Mouse (Mus musculus) forebrain, embryonic 11.5 days (tissue): ENCODE measurements at regions not wholly inside any gene's neighbourhood (a gene's known extent, or its start where the extent isn't known, plus 50 kb on each side); places are given as distances from the start of the nearest gene placed in this dataset.

ENCODE experiments used
- ATAC-seq: fragments of 200-750 bp; cut with Nextera tagmentation; replicated peaks from 2 replicates; pipeline ENCODE4 v1.8.0; 2017; ENCODE audit warnings: moderate TSS enrichment; ENCODE audit not compliant: low FRiP score
- DNase-seq: peaks from one replicate; pipeline ENCODE4 v3.0.0-alpha.2; 2017; ENCODE audit warnings: low spot score
- H3K27ac ChIP-seq: fragments of 300-500 bp; sonication (generic); 2 replicates; pipeline ENCODE4 v1.5.1; 2014; ENCODE audit warnings: low read depth, low read length
- H3K27me3 ChIP-seq: fragments of 300-500 bp; sonication (generic); 2 replicates; pipeline ENCODE4 v1.6.1; 2014; ENCODE audit warnings: mild to moderate bottlenecking, low read length, mixed read lengths; ENCODE audit not compliant: control insufficient read depth, insufficient read depth
- H3K36me3 ChIP-seq: fragments of 300-500 bp; sonication (generic); 2 replicates; pipeline ENCODE4 v1.6.1; 2014; ENCODE audit warnings: mild to moderate bottlenecking, low read length, moderate library complexity, mixed read lengths; ENCODE audit not compliant: control insufficient read depth, insufficient read depth
- H3K4me1 ChIP-seq: fragments of 300-500 bp; sonication (generic); replicated peaks from 2 replicates; pipeline ENCODE4 v1.6.1; 2014; ENCODE audit warnings: low read length, mixed read lengths; ENCODE audit not compliant: control insufficient read depth, insufficient read depth
- H3K4me2 ChIP-seq: fragments of 300-500 bp; sonication (generic); 2 replicates; pipeline ENCODE4 v1.6.1; 2014; ENCODE audit warnings: low read depth, mild to moderate bottlenecking, low read length, moderate library complexity, mixed read lengths; ENCODE audit not compliant: severe bottlenecking
- H3K4me3 ChIP-seq: fragments of 300-500 bp; sonication (generic); 2 replicates; pipeline ENCODE4 v1.5.1; 2014; ENCODE audit warnings: low read depth, low read length
- H3K9ac ChIP-seq: fragments of 300-500 bp; sonication (generic); 2 replicates; pipeline ENCODE4 v1.6.1; 2014; ENCODE audit warnings: low read length
- H3K9me3 ChIP-seq: fragments of 300-500 bp; sonication (generic); 2 replicates; pipeline ENCODE4 v1.6.1; 2016; ENCODE audit warnings: low read length, mixed read lengths; ENCODE audit not compliant: control insufficient read depth
- WGBS: fragments of 180-500 bp; shearing (Covaris S2); extraction: QIAGEN DNeasy Blood & Tissue Kit; methylation state at CpG from one replicate; pipeline ENCODE4 v1.1.7; 2014; 5-methylcytosine and 5-hydroxymethylcytosine counted together

DNA sequence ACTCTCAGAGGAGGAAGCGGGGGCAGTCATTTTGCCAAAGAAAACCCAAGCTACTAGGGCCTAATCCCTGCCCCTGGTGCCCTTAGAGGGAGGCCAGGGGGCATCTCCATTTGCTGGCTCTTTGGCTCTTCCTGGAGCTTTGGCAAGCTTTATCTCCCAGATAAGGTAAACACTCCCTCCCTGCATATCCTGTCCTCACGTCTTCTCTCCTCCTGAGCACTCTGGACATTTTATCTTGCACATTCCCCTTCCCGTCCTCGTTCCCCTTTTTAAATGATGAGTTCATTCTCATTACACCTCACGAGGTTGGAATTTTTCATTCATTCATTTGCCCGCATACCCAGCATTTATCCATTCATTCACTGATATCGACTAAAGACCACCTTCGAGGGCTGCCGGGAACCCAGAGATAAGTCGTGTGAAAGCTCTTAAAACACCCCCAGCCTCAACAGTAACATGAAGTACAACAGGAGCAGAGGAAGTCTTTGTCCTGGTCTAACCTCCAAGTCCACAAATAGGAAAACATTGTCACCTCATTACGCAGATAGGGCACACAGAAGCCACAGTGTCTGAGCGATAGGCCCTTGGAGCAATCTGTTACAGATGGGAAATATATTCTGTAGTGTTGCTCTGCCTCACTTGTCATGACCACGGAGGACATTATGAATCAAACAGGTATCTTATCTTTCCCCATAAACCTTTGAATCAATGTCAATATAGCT, 54.0 kb upstream of the Lrp8 start:
- Histone ChIP-seq H3K36me3 (no peaks in the 10 kb centered on the region), H3K27me3 (no peaks in the 10 kb centered on the region), H3K27ac (no peak overlapping the region), H3K4me3 (no peak overlapping the region), H3K9me3 (no peaks in the 10 kb centered on the region), H3K9ac (no peak overlapping the region), H3K4me2 (no peak overlapping the region), H3K4me1 (peaks cover 9% of the 10 kb centered on the region)
- 81% methylated on average over 13 of the region's 13 CpGs for whole genome bisulfite sequencing
- no peak for ATAC-seq
- DNase-seq: no peak

DNA sequence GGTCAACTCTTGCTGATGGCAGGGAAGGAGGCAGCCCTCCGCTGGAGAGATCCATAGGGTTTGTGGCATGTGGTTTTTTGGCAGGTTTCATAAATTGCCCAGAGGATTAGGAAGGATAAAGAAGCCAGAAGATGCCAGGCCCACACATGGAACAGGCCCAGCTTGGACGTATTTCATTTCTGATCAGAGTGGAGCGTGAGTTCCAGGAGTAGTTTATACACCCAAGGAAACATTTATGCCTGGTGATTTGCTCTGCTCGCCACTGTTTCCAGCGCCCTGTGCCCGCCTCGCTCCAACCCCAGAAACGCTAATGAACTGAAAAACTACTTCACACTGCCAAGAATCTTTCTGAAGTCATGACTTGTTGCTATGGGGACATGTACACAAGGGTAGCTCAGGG, 53.0 kb upstream of the Lrp8 start:
- no peak for DNase-seq
- peaks cover 11% of the 10 kb centered on the region for H3K4me1 ChIP-seq
- no peak overlapping the region for H3K4me2 ChIP-seq
- 90% methylated on average over 8 of the region's 8 CpGs for WGBS
- no peaks in the 10 kb centered on the region for H3K27me3 ChIP-seq
- H3K4me3 ChIP-seq: no peak overlapping the region
- H3K9ac ChIP-seq: no peak overlapping the region
- no peak for ATAC-seq
- H3K36me3 ChIP-seq: no peaks in the 10 kb centered on the region
- H3K9me3 ChIP-seq: no peaks in the 10 kb centered on the region
- H3K27ac ChIP-seq: no peak overlapping the region

DNA sequence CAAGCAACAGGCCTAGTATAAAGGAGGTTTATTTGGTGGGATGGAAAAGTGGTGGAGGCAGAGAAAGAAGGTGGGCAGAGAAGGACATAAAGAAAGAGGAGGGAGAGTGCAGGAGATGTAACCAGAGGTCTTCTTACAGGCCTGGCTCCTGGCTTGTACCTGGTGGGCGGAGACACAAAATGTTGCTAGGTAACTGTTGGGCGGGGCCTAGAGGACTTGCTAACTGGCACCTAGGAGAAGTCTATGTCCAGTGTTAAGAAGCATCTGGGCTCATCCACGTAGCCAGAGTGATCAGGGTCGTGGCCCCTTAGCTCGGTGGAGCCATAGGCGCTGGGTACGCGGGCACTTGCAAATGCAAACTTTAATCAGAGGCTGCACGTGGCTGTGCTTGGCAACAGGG, 52.0 kb upstream of the Lrp8 start:
- 68% methylated on average over 9 of the region's 9 CpGs for WGBS
- no peaks in the 10 kb centered on the region for H3K36me3 ChIP-seq
- no peaks in the 10 kb centered on the region for H3K9me3 ChIP-seq
- ATAC-seq (no peak), DNase-seq (no peak)
- H3K4me2 ChIP-seq: no peak overlapping the region
- H3K4me1 ChIP-seq: peaks cover 10% of the 10 kb centered on the region
- no peaks in the 10 kb centered on the region for H3K27me3 ChIP-seq
- no peak overlapping the region for H3K27ac ChIP-seq
- H3K4me3 ChIP-seq: no peak overlapping the region
- no peak overlapping the region for H3K9ac ChIP-seq
